Mouse (Mus musculus): ENCODE data around the gene Cnot1.

The Cnot1 gene

DNA sequence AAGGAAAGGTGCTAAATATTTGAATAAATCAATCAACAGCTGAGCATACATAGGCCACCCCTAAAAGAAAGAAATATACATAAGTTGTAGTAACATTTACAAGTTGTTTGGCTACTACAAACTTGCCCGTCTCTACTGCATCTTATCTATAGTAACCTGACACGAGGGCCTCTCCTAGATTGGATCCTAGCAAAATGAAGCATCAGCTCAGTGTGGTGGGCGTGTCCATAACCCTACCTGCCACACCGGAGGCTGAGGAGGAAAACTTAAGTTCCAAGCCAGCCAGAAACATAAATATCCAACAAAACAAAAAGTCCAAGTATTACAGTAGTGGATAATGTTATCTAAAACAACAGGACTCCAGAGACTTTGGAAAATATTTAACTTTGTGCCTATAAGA lies 79.6 kb downstream of the Cnot1 start:
- DNase-seq (ENCODE audit: low read depth) = no peak

DNA sequence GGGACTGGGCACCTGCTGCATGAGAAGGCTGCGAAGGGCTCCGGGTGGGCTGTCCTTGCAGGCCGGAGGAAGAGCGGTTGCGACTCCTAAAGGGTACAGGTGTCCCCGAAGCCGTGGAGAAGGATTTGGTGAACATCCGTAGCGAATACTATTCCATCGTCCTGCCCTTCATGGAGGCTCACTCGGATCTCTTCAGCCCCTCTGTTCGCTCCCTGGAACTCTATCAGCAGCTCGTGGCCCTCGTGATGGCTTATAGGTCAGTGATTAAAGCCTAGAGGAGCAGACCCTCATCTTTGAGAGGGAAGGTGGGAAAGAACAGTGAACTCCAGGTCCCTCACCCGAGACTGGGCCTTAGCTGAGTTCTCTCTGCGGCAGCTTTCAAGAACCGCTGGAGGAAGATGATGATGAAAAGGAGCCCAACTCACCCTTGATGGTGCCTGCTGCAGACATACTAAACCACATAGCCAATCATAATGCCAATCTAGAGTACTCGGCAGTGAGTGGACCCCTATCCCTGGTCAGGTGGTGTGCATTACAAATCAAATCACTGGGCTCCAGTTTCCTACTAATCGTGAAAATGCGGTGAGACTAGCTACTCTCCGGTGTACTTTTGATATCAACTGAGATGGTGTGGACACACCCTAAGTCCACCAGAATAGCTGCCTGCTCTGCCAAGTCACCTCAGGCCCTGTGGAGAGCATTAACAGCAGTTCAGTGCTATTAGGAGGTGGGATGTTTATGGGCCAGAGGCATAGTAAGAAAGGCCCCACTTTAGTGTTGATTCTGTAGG lies 90.5 kb downstream of the Cnot1 start:
- peak; percentile 49 for DNase-seq (ENCODE audit: low read depth)

DNA sequence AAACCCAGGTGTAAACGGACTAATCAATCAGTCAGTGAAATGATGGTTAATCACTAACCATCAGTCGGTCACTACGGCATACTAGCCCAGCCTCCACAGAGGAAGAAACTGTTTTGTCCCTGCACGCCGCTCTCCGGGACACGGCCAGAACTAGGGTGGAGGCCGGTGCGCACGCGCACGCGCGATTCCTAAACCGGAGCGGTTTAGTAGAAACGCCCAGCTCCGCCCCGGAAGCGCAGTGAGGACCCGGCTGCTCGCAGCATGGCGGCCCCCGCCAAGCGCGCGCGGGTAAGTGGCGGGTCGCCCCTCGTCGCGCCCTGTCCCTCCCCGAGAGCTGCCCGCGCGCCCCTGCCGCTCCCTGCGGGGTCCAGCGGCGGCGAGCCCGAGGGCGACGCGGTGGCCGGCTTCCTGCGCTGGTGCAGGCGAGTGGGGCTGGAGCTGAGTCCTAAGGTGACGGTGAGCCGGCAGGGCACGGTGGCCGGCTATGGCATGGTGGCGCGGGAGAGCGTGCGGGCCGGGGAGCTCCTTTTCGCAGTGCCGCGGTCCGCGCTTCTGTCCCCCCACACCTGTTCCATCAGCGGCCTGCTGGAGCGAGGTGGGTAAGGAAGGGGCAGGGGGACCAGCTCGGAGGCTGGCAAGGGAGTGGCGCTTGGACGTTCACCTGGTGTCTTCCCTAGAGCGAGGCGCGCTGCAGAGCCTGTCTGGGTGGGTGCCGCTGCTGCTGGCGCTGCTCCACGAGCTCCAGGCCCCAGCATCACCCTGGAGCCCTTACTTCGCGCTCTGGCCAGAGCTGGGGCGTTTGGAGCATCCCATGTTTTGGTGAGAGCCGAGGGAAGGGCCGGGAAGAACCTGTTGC lies 91.4 kb downstream of the Cnot1 start, which contains the start of gene Setd6:
TSS of gene Setd6 (plus strand) at position 206 of the 856 bp plus-strand sequence.
- peak; percentile 84 for DNase-seq (ENCODE audit: low read depth)

DNA sequence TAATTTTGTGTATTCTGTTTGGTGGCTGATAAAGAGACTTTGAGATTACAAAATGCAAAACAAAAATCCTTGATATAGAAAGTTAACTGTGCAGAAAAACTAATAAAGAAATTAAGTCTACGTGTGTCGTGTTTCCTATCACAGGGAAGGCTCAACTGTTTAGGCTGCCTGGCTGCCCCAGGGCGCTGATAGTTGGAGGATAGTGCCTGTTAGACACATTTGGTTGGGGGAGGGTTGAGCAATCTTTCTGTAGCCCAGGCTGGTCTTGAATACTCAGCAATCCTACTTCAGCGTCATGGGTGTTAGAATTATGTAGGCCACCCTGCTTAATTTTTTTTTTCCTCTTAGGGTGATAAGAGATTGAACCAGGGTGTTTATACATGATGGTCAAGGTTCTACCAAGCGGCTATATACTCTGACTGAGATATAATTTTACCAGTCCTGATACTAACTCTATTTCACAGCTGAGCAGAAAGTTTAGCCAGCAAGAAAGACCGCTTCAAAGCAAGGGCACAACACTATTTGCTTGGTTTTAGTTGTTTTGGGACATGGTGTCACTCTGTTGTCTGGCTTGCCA lies 92.3 kb downstream of the Cnot1 start:
- no peak for DNase-seq (ENCODE audit: low read depth)

GRCm38 (mm10) chr8:95714367-95714766 lies 92.9 kb downstream of the Cnot1 start:
- DNase-seq (ENCODE audit: low read depth) = no peak

- DNase-seq (ENCODE audit: low read depth) = peak; percentile 73
Observed at GRCm38 (mm10) chr8:95713100-95714010, 93.9 kb downstream of the Cnot1 start.

DNA sequence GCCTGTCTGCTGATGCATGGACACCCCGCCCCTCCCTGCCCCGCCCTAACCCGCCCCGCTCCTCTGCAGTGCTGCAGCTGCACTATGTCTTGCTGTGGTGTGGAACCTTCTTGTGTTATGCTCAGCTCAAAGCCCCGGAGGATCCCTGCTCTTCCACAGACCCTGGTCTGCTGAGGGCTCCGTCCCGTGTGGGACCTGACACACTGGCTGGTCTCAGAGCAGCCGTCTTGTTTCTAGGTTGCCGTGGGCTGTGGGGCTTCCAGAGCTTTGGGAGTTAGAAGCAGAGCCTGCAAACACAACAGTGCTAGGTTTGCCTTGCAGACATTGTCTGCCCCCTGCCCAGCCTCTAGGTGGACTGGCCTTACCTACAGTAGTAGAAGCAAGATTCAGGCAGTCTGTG lies 94.9 kb downstream of the Cnot1 start:
- no peak for DNase-seq (ENCODE audit: low read depth)

DNA sequence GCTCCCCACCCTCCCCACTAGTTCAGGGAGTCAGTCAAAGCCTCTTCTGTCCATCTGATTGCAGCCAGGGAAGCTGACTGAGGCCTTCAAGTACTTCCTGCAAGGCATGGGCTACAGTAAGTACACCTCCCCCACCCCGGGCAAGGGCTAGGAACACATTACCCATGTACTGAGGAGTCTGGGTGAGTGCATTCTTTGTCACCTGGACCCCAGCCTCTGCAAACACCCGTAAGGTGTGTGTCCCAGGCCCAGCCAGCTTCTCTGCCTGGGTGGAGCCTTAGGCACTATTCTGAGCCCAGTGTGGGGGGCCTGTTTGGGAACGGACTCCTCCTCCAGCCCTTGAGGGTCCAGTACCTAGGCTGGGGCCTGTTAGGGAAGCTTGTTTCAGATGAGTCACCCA lies 96.2 kb downstream of the Cnot1 start:
- no peak for DNase-seq (ENCODE audit: low read depth)

DNA sequence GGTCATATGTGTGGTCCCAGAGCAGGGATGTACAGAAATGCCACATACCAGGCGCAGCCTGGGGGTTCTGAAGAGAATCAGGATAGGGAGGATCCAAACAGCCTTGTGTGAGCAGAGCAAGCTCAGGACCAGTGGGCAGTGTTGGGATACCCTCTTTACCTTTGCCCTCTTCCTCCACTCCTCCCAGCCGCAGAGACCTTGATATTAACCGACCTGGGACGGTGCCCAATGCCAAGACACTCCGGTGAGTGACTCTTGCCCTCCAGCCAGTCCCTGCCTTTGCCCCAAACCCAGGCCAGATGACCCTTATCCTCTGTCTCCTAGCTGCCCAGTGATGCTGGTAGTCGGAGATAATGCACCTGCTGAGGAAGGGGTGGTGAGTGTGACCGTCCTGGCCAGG lies 97.7 kb downstream of the Cnot1 start:
- no peak for DNase-seq (ENCODE audit: low read depth)

DNA sequence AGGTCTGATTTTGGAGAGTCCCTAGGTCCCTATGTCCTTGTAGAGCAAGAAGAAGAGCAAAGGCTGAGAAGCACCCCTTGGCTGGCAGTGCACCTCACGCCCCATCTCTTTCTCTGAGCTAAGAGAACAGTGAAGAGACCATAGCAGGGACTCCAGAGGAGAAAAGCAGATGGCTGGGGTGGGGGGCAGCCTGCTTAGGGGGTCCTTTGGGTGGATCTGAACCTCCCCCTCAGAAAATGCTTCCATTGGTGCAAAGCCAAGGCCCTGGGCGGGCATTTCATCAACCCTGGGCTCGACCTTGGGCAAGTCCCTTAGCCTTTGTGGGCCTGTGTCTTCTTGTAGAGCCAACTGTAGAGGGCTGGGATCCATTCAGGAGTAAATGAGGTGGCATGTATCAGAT lies 102.7 kb downstream of the Cnot1 start:
- DNase-seq (ENCODE audit: low read depth) = no peak

- DNase-seq (ENCODE audit: low read depth) = no peak
Observed at GRCm38 (mm10) chr8:95703461-95704260, 103.6 kb downstream of the Cnot1 start.

DNA sequence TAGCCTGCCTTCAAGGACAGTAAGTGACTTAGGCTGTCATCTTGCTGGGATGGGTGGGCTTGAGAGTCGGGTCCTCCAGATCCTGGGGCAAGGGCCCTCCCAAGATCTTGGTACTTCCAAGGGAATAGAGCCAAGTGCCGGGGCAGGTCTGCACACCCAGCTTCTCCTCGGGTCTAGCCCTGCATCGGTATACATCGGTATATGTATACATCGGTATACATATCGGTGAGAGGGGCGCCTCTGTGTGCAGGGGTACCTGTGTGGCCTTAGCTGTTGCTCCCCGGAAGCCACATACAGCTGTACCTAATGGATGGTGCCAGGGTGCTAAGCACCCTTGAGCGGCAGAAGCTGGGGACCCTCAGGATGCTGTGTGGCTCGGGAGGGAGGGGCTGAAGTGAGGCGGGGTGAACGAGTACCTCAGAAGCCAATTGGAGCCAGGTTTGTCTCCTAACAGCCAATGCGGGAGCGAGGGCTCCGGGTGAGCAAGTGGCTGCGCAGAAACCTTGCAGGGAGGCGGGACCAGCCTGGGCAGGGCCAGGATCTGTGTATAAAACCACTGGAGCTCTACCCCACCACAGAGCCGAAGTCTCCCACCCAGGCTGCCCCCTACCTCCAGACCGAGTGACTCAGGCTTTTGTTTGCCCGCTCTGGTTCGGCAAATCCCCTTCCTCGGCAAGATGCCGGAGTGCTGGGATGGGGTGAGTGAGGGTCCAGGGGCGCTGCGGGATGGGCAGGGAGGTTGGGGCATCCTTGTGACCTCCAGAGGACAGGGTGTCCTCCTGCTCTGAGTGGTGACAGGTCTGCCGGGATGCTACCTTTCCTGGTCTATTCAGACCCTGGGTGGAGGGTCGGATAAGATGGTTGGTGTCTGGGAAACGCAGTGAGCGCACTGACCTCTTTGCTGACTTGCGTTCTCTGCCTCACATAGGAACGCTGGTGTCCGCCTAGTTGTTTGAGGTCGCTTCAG lies 104.5 kb downstream of the Cnot1 start:
- no peak for DNase-seq (ENCODE audit: low read depth)

DNA sequence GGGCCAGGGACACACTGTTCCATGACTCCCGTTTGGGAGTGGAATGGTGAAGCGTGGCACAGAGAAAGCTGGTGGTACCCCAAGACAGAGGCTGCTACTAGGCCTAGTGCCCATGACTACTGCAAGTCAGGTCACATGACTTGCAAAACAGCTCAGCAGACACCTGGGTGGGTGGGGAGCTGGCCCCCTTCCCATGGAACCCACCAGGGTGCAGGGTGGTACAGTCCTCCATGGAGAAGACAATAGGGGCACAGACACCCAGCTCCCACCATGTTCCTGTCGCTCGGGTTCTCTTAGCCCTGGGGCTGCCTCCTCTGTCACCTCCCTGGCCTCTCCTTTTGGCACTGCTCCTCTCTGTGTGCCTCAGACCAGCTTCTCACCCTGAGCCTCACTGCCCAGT lies 105.5 kb downstream of the Cnot1 start:
- DNase-seq (ENCODE audit: low read depth) = no peak

- peak; percentile 5 for DNase-seq (ENCODE audit: low read depth)
Observed at GRCm38 (mm10) chr8:95700282-95700681, 107.0 kb downstream of the Cnot1 start.

GRCm38 (mm10) chr8:95698179-95698578 lies 109.1 kb downstream of the Cnot1 start:
- peak; percentile 6 for DNase-seq (ENCODE audit: low read depth)

- DNase-seq (ENCODE audit: low read depth) = peak; percentile 68
Observed at GRCm38 (mm10) chr8:95697128-95697527, 110.1 kb downstream of the Cnot1 start.

DNA sequence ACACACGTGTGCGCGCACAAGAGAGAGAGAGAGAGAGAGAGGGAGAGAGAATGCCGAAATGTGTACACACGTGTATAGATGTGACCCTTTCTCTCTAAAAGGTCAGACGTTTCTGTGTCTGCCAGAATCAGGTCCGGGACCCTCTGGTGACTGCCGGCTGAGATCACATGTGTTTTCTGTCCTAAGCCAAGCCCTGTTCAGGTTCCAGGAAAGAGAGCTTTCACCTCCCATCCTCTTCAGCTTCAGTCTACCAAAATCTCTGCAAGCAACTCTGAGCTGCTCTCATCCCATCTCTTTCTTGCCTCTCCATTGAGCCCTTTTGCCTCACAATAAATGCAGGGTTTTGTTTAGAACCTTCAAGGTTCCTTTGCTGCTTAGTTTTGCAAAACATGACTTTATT lies 110.6 kb downstream of the Cnot1 start:
- no peak for DNase-seq (ENCODE audit: low read depth)

DNA sequence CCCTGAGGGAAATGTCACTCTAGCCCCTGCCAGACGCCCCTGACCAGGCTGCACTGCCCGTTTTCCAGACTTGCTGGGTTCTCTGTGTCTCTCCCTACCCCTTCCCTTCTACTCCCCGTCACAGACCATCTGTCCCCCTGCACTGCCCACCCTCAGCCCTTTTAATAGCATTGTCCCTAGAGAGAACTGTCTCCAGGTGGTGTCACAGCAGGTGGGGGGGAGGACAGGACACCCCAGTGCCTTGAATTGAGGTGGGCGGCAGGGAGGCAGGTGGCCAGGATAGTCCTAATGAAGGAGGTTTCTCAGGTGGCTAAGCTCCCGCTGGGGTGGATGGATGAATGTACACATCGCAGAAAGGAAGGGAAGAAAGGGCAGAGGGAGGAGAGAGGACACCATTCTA lies 112.6 kb downstream of the Cnot1 start:
- no peak for DNase-seq (ENCODE audit: low read depth)

GRCm38 (mm10) chr8:95690929-95691541 lies 116.2 kb downstream of the Cnot1 start:
- DNase-seq (ENCODE audit: low read depth) = no peak
